Mouse (Mus musculus) testis, adult 2 months (tissue): Measurements from ENCODE around the gene Cyp26b1. TPM values are rescaled to one million over a fixed set of nuclear protein-coding genes. Genes with fewer than 3 reads are reported as not detected.

Experiments used
- H3K27ac ChIP-seq: fragments of 200-500 bp; 2 replicates; pipeline ENCODE4 v1.5.1; 2012; ENCODE audit warnings: low read depth, low read length; ENCODE audit not compliant: control insufficient read depth, insufficient read depth
- H3K27me3 ChIP-seq: fragments of 200-500 bp; 2 replicates; pipeline ENCODE4 v1.6.1; 2012; ENCODE audit warnings: mild to moderate bottlenecking, low read length, moderate library complexity; ENCODE audit not compliant: control insufficient read depth, insufficient read depth
- H3K36me3 ChIP-seq: fragments of 200-500 bp; 2 replicates; pipeline ENCODE4 v1.6.1; 2012; ENCODE audit warnings: mild to moderate bottlenecking, low read length; ENCODE audit not compliant: control insufficient read depth, insufficient read depth
- H3K4me1 ChIP-seq: fragments of 200-500 bp; 2 replicates; pipeline ENCODE4 v1.6.1; 2012; ENCODE audit warnings: low read length; ENCODE audit not compliant: control insufficient read depth, insufficient read depth
- H3K4me3 ChIP-seq: fragments of 200-500 bp; 2 replicates; pipeline ENCODE4 v1.5.1; 2012; ENCODE audit warnings: low read depth, mild to moderate bottlenecking, low read length, moderate library complexity, mixed read lengths; ENCODE audit not compliant: control insufficient read depth
- CTCF ChIP-seq: fragments of 200-500 bp; IDR thresholded peaks from 2 replicates; pipeline ENCODE4 v1.5.1; 2012; ENCODE audit warnings: low read depth, mild to moderate bottlenecking, inconsistent platforms, low read length, moderate library complexity; ENCODE audit not compliant: control insufficient read depth, insufficient read depth, insufficient replicate concordance
- POLR2A ChIP-seq: fragments of 200-500 bp; IDR thresholded peaks from 2 replicates; pipeline ENCODE4 v1.6.1; 2012; ENCODE audit warnings: low read depth, mild to moderate bottlenecking, inconsistent platforms, low read length, moderate library complexity; ENCODE audit not compliant: control insufficient read depth
- polyA plus RNA-seq: library from polyadenylated mRNA; depleted of rRNA; stranded (reverse); fragments of >200 nt; gene quantifications from 2 replicates; pipeline ENCODE4 v1.2.3, GENCODE M21; 2012

The Cyp26b1 gene
- polyA plus RNA-seq, 1 experiment = 14.0 TPM

DNA sequence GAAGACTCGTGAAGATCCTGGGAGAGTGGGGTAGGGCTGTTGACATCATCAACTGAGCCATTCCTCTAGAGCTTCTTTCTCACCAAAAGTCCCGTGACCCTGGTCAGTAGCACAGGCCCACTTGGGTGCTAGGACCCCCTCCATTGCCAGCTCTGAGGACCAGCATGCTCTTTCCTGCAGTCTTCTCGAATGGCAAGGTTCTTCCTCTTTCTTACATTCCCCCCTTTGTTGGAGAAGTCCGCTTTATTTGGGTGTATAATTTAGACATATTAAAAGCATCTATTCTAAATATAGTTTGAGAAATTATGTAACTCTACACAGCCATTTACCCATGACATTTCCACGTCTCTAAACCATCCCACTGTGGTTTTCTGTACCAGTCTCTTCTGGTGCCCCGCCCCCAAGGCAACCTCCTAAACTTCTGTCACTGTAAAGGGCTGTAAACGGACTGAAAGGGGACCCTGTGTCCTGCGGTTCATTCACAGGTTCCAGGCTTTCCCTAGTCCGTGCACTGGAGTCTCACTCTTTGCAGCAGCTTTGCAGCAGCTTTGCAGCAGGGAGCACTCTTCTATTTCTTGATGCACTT is 43.8 kb downstream of the Cyp26b1 start:
- Histone ChIP-seq H3K4me3 (no peak overlapping the region), H3K27ac (no peak overlapping the region), H3K4me1 (peaks cover 3% of the 10 kb centered on the region; the same call in 1 of the 2 replicates), H3K27me3 (no peaks in the 10 kb centered on the region), H3K36me3 (no peaks in the 10 kb centered on the region)
- TF ChIP-seq POLR2A = no peak
- no peak for TF ChIP-seq CTCF

DNA sequence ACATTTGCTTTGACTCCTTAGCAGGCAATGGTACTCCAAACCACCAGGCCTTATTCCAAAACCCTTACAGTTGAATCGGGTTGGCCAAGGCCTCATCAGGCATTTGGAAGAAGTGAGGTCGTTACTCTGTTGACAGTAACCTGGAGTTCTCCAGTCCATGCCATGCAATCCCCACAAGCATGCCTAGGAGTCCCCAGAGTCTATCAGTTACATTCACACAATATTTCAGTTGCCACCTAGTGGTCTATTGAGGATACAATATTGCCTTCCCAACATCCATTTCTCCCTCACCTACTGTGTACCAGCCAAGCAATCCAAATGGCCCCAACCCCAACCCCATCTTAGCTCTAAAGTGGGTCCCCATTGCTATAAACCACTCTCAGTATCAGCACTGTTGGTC is 48.3 kb downstream of the Cyp26b1 start:
- H3K4me1 ChIP-seq = no peaks in the 10 kb centered on the region
- no peaks in the 10 kb centered on the region for H3K36me3 ChIP-seq
- no peak overlapping the region for H3K27ac ChIP-seq
- H3K4me3 ChIP-seq = no peak overlapping the region
- TF ChIP-seq POLR2A (no peak), CTCF (no peak)
- no peaks in the 10 kb centered on the region for H3K27me3 ChIP-seq

DNA sequence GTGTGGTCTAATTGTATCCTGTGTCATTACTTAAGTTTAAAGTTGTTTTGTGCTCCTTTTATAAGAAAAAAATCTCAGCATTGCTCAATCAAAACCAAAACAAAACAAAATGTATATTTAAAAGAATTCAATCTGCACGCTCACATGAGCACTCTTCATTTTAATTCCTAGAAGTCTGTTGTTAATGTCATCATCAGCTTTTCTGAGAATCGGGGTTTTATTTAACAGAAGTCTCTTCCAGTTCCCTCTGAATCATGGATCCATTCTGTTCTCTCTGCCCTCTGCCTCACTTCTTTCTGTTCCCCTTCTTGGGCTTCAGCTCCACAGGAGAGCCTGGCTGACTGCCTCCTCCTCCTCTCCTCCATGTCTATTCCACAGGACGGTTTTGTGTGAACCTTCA is 49.3 kb downstream of the Cyp26b1 start:
- Histone ChIP-seq H3K27me3 (no peaks in the 10 kb centered on the region), H3K4me1 (no peaks in the 10 kb centered on the region), H3K27ac (no peak overlapping the region), H3K4me3 (no peak overlapping the region), H3K36me3 (no peaks in the 10 kb centered on the region)
- no peak for TF ChIP-seq POLR2A
- TF ChIP-seq CTCF = no peak

DNA sequence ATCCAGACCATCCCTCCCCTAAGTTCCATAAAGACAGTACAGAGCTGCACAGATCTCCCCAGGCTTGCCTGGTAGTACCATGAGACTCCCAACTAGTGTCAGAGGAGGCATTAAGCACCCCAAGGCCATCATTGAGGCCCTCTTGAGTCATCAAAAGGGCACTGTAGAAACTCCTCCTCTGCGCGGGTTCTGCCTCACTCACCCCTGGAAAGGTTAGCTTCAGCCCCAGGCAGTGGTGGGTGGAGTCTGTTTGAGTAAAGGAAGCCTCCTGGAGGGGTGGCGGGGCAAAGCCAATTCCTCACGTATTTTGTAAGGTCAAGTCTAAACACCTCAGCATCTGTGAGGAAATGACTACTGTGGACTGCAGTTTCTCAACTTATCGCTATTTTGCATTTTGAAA is 50.2 kb downstream of the Cyp26b1 start:
- H3K27me3 ChIP-seq = no peaks in the 10 kb centered on the region
- no peak overlapping the region for H3K27ac ChIP-seq
- no peaks in the 10 kb centered on the region for H3K36me3 ChIP-seq
- H3K4me3 ChIP-seq = no peak overlapping the region
- no peak for TF ChIP-seq CTCF
- TF ChIP-seq POLR2A = no peak
- H3K4me1 ChIP-seq = no peaks in the 10 kb centered on the region

DNA sequence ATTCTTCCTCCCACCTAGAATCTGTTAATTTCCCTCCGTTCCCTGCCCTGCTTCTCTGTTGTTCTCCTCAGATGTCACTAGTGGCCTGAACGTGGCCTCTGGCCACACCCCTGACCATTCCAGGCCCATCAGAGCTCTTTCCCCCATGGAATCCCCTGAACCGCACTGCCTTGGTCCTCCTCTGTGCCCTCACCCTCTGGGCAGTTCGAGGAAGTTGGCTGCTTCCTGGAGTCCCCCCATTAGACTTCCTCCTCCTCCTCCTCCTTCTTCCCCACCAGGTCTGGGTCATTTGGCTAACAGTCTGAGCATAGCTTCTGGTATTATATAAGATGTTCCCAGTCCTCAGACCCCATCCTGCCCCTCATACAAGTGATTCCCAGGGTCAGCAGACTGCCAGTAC is 53.8 kb downstream of the Cyp26b1 start:
- no peaks in the 10 kb centered on the region for H3K36me3 ChIP-seq
- TF ChIP-seq CTCF (no peak), POLR2A (no peak)
- H3K4me3 ChIP-seq = no peak overlapping the region
- no peaks in the 10 kb centered on the region for H3K27me3 ChIP-seq
- H3K27ac ChIP-seq = no peak overlapping the region
- peaks cover 8% of the 10 kb centered on the region for H3K4me1 ChIP-seq

DNA sequence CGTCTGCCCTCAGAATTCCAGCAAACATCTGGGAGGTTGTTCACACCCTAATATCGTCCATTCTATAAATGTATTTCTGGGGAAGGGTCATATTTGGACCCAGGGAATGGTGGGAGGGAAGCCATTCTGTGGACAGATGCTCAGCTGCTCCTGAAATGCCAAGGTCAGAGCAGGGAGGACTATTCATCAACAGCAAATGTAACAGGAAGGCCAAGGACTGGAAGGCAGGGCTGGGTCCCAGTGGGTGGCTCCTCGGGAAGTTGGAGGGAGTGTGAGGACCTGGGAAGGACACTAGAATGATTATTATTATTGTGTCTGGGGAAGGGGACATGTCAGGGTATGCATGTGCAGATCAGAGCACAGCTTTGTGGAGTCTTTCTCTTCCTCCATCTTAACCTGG is 55.0 kb downstream of the Cyp26b1 start:
- H3K4me3 ChIP-seq = no peak overlapping the region
- H3K4me1 ChIP-seq = peaks cover 8% of the 10 kb centered on the region
- H3K27me3 ChIP-seq = no peaks in the 10 kb centered on the region
- H3K36me3 ChIP-seq = no peaks in the 10 kb centered on the region
- TF ChIP-seq CTCF (no peak), POLR2A (no peak)
- H3K27ac ChIP-seq = no peak overlapping the region

DNA sequence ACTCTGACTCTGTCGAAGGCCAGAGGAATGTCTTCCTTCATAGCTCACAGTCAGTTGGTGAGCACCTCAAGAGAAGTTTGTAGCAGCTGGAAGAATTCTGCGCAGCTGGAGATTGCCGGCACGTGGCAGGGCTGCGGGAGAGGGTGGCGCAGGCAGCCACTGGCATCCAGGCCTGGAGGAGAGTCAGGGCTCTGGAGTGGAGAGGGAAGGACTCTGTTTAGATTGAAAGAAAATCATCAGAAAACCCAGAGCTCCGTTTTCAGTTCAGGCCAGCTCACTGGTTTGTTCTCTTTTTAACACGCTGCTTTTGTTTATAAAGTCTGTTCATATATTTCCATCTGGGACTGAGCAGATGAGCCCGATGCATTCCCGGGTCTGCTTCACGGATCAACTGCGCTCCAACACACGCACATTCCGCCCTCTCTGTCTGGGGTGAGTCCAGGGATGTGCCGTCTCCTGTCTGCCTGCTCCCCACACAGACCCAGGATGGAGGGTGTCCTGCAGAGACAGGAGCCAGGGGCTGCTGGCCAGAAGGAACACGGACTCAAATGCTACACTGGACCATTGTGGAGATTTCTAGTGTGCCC is 56.0 kb downstream of the Cyp26b1 start:
- no peak for TF ChIP-seq CTCF
- no peak for TF ChIP-seq POLR2A
- Histone ChIP-seq H3K4me3 (no peak overlapping the region), H3K36me3 (no peaks in the 10 kb centered on the region), H3K27ac (no peak overlapping the region), H3K27me3 (no peaks in the 10 kb centered on the region), H3K4me1 (peaks cover 8% of the 10 kb centered on the region)

DNA sequence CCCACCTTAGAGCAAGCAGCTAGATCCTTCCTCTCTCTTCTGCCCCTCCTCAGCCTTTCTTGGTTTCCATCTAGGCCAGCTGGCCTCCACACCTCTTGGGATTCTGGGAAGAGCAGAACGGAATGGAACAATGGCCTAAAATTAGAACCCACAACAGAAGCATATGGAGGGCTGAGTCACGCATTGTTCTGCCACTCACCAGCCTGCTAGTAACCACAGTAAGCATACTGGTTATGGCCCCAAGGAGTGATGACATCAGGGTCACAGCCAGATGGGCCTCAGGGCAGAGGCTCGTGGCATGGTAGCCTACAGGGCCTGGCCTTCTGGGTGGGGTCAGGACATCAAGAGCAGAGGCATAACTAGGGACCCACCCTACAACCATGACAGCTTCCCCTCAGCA is 58.8 kb downstream of the Cyp26b1 start:
- Histone ChIP-seq H3K27ac (no peak overlapping the region), H3K36me3 (no peaks in the 10 kb centered on the region), H3K4me1 (peaks cover 8% of the 10 kb centered on the region), H3K4me3 (no peak overlapping the region), H3K27me3 (no peaks in the 10 kb centered on the region)
- no peak for TF ChIP-seq POLR2A
- no peak for TF ChIP-seq CTCF
